Mouse (Mus musculus) cerebellum, postnatal 4 days (tissue): ENCODE measurements around the gene Ccdc124.
A peak's percentile ranks its signal among the peaks of the same experiment; 100 is the strongest.
"Not testable (repeated sequence)": the region's sequence is repeated elsewhere in the genome, so short reads cannot be mapped to it uniquely, and the experiment has no call there.

Experiments used
- DNase-seq, 2 experiments: peaks; one replicate each; pipeline ENCODE4 v3.0.0; 2022; ENCODE audit warnings: low spot score in 2 of 2, mixed read lengths in 1 of 2

Ccdc124 gene

DNA sequence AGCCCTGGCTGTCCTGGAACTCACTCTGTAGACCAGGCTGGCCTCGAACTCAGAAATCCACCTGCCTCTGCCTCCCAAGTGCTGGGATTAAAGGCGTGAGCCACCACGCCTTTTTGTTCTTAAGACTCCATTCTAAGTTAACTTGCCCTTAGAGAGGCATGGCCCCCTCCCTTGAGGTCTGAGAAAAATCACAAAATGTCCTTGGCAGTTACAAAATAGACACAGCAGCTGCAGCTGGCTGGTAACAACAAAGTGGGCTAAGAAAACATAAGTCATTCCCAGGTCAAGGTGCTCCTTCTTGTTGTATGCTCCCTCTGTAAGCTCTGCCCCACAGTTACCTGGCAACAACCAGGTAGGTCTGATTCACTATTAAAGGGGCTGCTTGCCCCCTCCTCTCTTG, 51.1 kb downstream of the Ccdc124 start:
- not testable (repeated sequence) for DNase-seq

DNA sequence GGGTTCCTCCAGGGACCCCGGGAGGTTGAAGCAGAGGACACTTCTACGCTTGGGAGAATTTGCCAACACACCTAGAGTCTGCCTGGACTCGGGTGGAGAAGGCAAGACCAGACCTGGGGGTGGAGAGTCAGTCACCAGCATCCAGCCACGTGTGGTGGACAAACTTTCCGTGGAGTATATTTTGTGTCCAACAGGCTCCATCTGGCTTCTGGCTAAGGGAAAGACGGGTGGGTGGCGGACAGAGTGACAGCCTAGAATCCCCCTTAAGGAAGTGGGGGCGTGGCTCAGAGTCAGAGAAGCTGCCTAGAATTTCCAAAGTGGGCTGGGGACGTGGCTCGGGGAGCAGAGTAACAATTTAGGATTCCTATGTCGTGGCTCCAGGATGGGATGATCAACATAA, 51.7 kb downstream of the Ccdc124 start:
- no peak for DNase-seq

DNA sequence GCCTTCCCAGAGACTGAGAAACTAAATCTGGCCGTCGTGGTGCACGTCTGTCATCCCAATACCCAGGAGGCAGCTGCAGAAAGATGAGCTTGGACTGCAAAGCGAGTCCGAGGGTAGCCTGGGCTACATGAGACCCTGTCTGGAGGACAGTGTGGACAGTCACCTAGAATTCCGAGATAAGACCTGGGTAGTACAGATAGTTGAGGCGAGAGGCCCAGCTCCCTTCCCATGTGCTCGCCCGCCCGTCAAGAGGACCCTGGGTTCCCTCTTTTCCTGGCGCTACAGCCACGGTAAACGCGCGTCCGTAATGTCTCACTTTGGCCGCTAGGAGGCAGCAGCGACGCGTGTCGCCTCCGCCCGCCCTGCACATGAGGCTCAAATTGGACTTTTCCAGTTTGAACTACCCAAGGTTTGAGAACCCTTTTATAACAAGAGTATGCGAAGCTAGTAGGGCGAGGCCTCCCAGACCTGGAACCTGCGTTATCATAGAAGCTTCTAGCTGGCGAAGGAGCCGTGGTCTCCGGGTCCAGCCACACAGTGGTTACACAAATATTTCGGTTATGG, 52.3 kb downstream of the Ccdc124 start:
- DNase-seq = peak; percentile 57 to 75

- no peak for DNase-seq
These were observed 53.4 kb downstream of the Ccdc124 start for GRCm38 (mm10) chr8:70820101-70820935.
